Mouse (Mus musculus) granulocyte monocyte progenitor cell, adult 5-6 weeks (primary cell): Measurements from ENCODE around the gene Atxn10. TPM values are rescaled to one million over a fixed set of nuclear protein-coding genes. Genes with fewer than 3 reads are reported as not detected.

Experiments
- ATAC-seq: replicated peaks from 2 replicates; pipeline ENCODE4 v1.8.0; 2016; ENCODE audit warnings: mild to moderate bottlenecking, moderate TSS enrichment, inconsistent platforms; ENCODE audit not compliant: poor library complexity, severe bottlenecking
- total RNA-seq, 2 experiments: library from RNA; stranded (forward) in 1 of 2; stranded (reverse) in 1 of 2; fragments of 200-712, 200-1000 nt in 1 of 2; fragments of >200 nt in 1 of 2; fragmentation: Nextera tagmentation in 1 of 2; gene quantifications; 2 replicates each; pipeline ENCODE4 v1.2.3; 2014 to 2017

Atxn10 gene
- total RNA-seq (2014; fragmentation: Nextera tagmentation) = 96.4 and 117 TPM in 2 replicates
- 75.8 and 79.6 TPM in 2 replicates for total RNA-seq (2017)

- no peak for ATAC-seq
Observed at GRCm38 (mm10) chr15:85335671-85336300, at the start of gene Atxn10. Gene Atxn10, plus strand, starts transcription at chr15:85336245.

- no peak for ATAC-seq
Observed at GRCm38 (mm10) chr15:85294632-85295031, 41.4 kb upstream of the Atxn10 start.

- no peak for ATAC-seq
Observed at GRCm38 (mm10) chr15:85295544-85295943, 40.5 kb upstream of the Atxn10 start.

GRCm38 (mm10) chr15:85295977-85296376 lies 40.1 kb upstream of the Atxn10 start:
- no peak for ATAC-seq

GRCm38 (mm10) chr15:85296538-85296937 lies 39.5 kb upstream of the Atxn10 start:
- ATAC-seq = no peak

GRCm38 (mm10) chr15:85298167-85298781 lies 37.8 kb upstream of the Atxn10 start:
- ATAC-seq = no peak

GRCm38 (mm10) chr15:85298946-85299345 lies 37.1 kb upstream of the Atxn10 start:
- no peak for ATAC-seq

GRCm38 (mm10) chr15:85303241-85303640 lies 32.8 kb upstream of the Atxn10 start:
- no peak for ATAC-seq

- ATAC-seq = no peak
Observed at GRCm38 (mm10) chr15:85303976-85304375, 32.1 kb upstream of the Atxn10 start.

- ATAC-seq = no peak
Observed at GRCm38 (mm10) chr15:85307061-85307660, 28.9 kb upstream of the Atxn10 start.

GRCm38 (mm10) chr15:85311058-85311657 lies 24.9 kb upstream of the Atxn10 start:
- no peak for ATAC-seq

GRCm38 (mm10) chr15:85315378-85316025 lies 20.5 kb upstream of the Atxn10 start:
- peak; percentile 74; the same call in 1 of the 2 replicates for ATAC-seq

- no peak for ATAC-seq
Observed at GRCm38 (mm10) chr15:85316342-85317140, 19.5 kb upstream of the Atxn10 start.

GRCm38 (mm10) chr15:85319924-85320668 lies 15.9 kb upstream of the Atxn10 start:
- ATAC-seq = no peak

GRCm38 (mm10) chr15:85323214-85323613 lies 12.8 kb upstream of the Atxn10 start:
- no peak for ATAC-seq

GRCm38 (mm10) chr15:85324426-85324825 lies 11.6 kb upstream of the Atxn10 start:
- no peak for ATAC-seq

- peak; percentile 68; the same call in 1 of the 2 replicates for ATAC-seq
Observed at GRCm38 (mm10) chr15:85327808-85328207, 8.2 kb upstream of the Atxn10 start.

GRCm38 (mm10) chr15:85328455-85328854 lies 7.6 kb upstream of the Atxn10 start:
- 0 out of 2 replicates have a peak, but pooled peaks have one; percentile 36 for ATAC-seq

- ATAC-seq = no peak
Observed at GRCm38 (mm10) chr15:85329096-85329495, 6.9 kb upstream of the Atxn10 start.
